Mouse (Mus musculus): ENCODE results near the gene Tmem132d. TPM values are rescaled to one million over a fixed set of nuclear protein-coding genes. Genes with fewer than 3 reads are reported as not detected.
A peak's percentile ranks its signal among the peaks of the same experiment; 100 is the strongest.

The Tmem132d gene
- polyA plus RNA-seq, 1 experiment from 2014 or later = 0.90 TPM

GRCm38 (mm10) chr5:127800907-127801306 lies 632.0 kb downstream of the Tmem132d start:
- Histone ChIP-seq H3K4me2 (ENCODE audit: low read depth, low read length) (no peak overlapping the region), H3K4me3 (ENCODE audit: low read depth, low read length) (no peak overlapping the region), H3K27me3 (replicated peaks; ENCODE audit: control insufficient read depth, insufficient read depth, low read length) (no peaks in the 10 kb centered on the region), H3K4me1 (ENCODE audit: control insufficient read depth, insufficient read depth, low read length) (no peaks in the 10 kb centered on the region), H3K9me3 (ENCODE audit: control insufficient read depth, low read length) (no peaks in the 10 kb centered on the region), H3K27ac (replicated peaks; ENCODE audit: low read depth, low read length) (no peak overlapping the region), H3K36me3 (ENCODE audit: control insufficient read depth, insufficient read depth, low read length) (no peaks in the 10 kb centered on the region), H3K9ac (ENCODE audit: low read depth, low read length) (no peak overlapping the region)
- DNase-seq (ENCODE audit: low spot score) (peak; percentile 16), ATAC-seq (ENCODE audit: low read depth) (no peak)
- WGBS = 62% methylated on average over 4 of the region's 4 CpGs

DNA sequence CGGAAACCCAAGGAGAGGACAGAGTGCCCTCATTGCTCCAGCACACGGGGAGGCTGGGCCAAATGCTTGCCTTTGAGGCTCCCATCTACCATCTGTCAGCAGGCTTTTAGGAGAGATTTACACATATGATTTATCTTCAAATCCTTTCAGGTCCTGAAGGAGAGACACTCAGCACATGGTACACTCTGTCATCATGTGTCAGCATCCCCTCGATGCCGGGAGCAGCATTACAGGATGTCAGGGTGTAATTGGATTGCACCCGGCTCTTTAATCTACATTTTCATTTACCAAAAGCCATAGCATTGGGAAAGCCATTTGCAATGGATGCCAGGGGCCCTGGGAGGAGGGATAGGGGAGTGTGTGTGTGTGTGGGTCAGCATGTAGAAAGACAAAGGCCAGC lies 651.7 kb downstream of the Tmem132d start:
- Histone ChIP-seq H3K4me3 (ENCODE audit: low read depth, low read length) (no peak overlapping the region), H3K27ac (replicated peaks; ENCODE audit: low read depth, low read length) (no peak overlapping the region), H3K4me2 (ENCODE audit: low read depth, low read length) (no peak overlapping the region), H3K9ac (ENCODE audit: low read depth, low read length) (no peak overlapping the region), H3K4me1 (ENCODE audit: control insufficient read depth, insufficient read depth, low read length) (no peaks in the 10 kb centered on the region), H3K27me3 (replicated peaks; ENCODE audit: control insufficient read depth, insufficient read depth, low read length) (no peaks in the 10 kb centered on the region), H3K9me3 (ENCODE audit: control insufficient read depth, low read length) (peaks cover 5% of the 10 kb centered on the region; the same call in 1 of the 2 replicates), H3K36me3 (ENCODE audit: control insufficient read depth, insufficient read depth, low read length) (no peaks in the 10 kb centered on the region)
- ATAC-seq (ENCODE audit: low read depth) (no peak; the same call in 1 of the 2 replicates), DNase-seq (ENCODE audit: low spot score) (peak; percentile 7)
- WGBS = 76% methylated on average over 5 of the region's 5 CpGs

DNA sequence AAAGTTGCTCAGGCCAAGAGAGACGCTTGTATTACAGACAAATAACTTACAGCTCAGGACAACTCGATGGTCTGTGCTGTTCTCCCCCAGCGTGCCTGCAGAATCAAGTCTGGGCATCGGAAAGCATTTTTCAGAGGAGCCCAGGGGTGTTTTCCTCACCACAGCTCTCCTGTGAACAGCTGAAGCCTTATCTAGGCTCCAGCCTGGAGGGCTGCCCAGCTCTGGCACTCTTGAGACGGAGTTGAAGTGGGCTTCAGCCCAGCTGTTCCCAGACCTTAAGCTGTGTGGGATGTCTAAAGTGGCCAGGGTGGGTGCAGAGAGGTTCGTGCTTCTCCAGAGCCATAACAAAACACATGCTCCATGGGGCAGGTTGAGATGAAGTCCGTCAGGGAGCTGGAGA lies 657.1 kb downstream of the Tmem132d start:
- DNase-seq (ENCODE audit: low spot score) (peak; percentile 53), ATAC-seq (ENCODE audit: low read depth) (0 out of 2 replicates have a peak, but pooled peaks have one; percentile 47)
- Histone ChIP-seq H3K4me3 (ENCODE audit: low read depth, low read length) (no peak overlapping the region), H3K27ac (replicated peaks; ENCODE audit: low read depth, low read length) (no peak overlapping the region), H3K27me3 (replicated peaks; ENCODE audit: control insufficient read depth, insufficient read depth, low read length) (no peaks in the 10 kb centered on the region), H3K4me1 (ENCODE audit: control insufficient read depth, insufficient read depth, low read length) (no peaks in the 10 kb centered on the region), H3K4me2 (ENCODE audit: low read depth, low read length) (no peak overlapping the region), H3K36me3 (ENCODE audit: control insufficient read depth, insufficient read depth, low read length) (no peaks in the 10 kb centered on the region), H3K9ac (ENCODE audit: low read depth, low read length) (no peak overlapping the region), H3K9me3 (ENCODE audit: control insufficient read depth, low read length) (peaks cover 5% of the 10 kb centered on the region; the same call in 1 of the 2 replicates)
- WGBS = 60% methylated on average over 7 of the region's 7 CpGs

DNA sequence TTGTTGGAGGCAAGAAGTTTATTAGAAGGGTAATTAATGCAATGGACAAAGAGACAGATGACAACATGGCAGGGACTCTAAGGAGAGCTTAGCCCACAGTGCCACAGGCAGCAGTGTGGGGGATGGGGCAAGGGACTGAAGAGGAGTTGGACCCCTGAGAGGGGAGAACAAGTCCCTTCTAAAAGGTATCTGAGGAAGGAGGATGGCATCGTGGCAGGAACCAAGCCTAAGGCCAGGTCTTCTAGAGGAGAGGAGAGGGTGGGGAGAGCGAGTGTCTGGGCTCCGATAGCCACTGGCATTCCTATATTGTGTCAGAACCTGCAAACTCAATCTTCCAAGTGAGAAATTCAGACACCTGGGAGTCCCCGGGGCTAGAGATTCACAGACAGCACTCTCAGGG lies 674.3 kb downstream of the Tmem132d start:
- Histone ChIP-seq H3K9me3 (ENCODE audit: control insufficient read depth, low read length) (no peaks in the 10 kb centered on the region), H3K36me3 (ENCODE audit: control insufficient read depth, insufficient read depth, low read length) (no peaks in the 10 kb centered on the region), H3K27ac (replicated peaks; ENCODE audit: low read depth, low read length) (no peak overlapping the region), H3K4me1 (ENCODE audit: control insufficient read depth, insufficient read depth, low read length) (no peaks in the 10 kb centered on the region), H3K4me3 (ENCODE audit: low read depth, low read length) (no peak overlapping the region), H3K27me3 (replicated peaks; ENCODE audit: control insufficient read depth, insufficient read depth, low read length) (no peaks in the 10 kb centered on the region), H3K9ac (ENCODE audit: low read depth, low read length) (no peak overlapping the region), H3K4me2 (ENCODE audit: low read depth, low read length) (no peak overlapping the region)
- ATAC-seq (ENCODE audit: low read depth) = no peak
- DNase-seq (ENCODE audit: low spot score) = no peak
- 58% methylated on average over 4 of the region's 4 CpGs for WGBS

- Histone ChIP-seq H3K9me3 (ENCODE audit: control insufficient read depth, low read length) (no peaks in the 10 kb centered on the region), H3K4me2 (ENCODE audit: low read depth, low read length) (no peak overlapping the region), H3K9ac (ENCODE audit: low read depth, low read length) (no peak overlapping the region), H3K4me3 (ENCODE audit: low read depth, low read length) (no peak overlapping the region), H3K27ac (replicated peaks; ENCODE audit: low read depth, low read length) (no peak overlapping the region), H3K27me3 (replicated peaks; ENCODE audit: control insufficient read depth, insufficient read depth, low read length) (no peaks in the 10 kb centered on the region), H3K36me3 (ENCODE audit: control insufficient read depth, insufficient read depth, low read length) (no peaks in the 10 kb centered on the region), H3K4me1 (ENCODE audit: control insufficient read depth, insufficient read depth, low read length) (no peaks in the 10 kb centered on the region)
- no peak for DNase-seq (ENCODE audit: low spot score)
- no peak for ATAC-seq (ENCODE audit: low read depth)
- WGBS = 86% methylated on average over 4 of the region's 4 CpGs
Measured at GRCm38 (mm10) chr5:127756671-127757423, 676.0 kb downstream of the Tmem132d start.

GRCm38 (mm10) chr5:127756011-127756410 lies 676.9 kb downstream of the Tmem132d start:
- no peaks in the 10 kb centered on the region for H3K36me3 ChIP-seq (ENCODE audit: control insufficient read depth, insufficient read depth, low read length)
- WGBS = 77% methylated on average over 3 of the region's 3 CpGs

DNA sequence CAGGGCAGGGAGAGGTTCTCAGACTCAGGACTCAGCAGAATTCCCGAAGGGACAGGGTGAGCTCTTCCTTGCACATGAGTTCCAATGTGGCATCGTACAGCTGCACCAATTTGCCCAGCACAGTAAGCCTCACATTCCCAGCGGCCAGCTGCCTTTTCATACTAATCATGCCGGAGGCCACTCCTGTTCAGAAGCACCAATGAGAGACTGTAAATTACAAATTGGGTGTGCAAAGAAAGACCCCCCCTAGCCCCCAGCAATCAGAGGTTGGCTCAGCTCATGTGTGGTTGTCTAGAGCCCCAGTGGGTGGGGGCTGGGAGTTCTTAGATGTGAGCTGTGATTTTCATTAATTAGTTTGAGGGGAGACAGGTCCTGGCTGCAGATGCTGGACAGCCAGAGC lies 677.3 kb downstream of the Tmem132d start:
- no peaks in the 10 kb centered on the region; the same call in 1 of the 2 replicates for H3K4me1 ChIP-seq (ENCODE audit: control insufficient read depth, insufficient read depth, low read length)
- no peak overlapping the region for H3K27ac ChIP-seq (replicated peaks; ENCODE audit: low read depth, low read length)
- no peak overlapping the region for H3K4me3 ChIP-seq (ENCODE audit: low read depth, low read length)
- no peak overlapping the region for H3K9ac ChIP-seq (ENCODE audit: low read depth, low read length)
- WGBS = 68% methylated on average over 4 of the region's 4 CpGs
- no peak for ATAC-seq (ENCODE audit: low read depth)
- H3K27me3 ChIP-seq (replicated peaks; ENCODE audit: control insufficient read depth, insufficient read depth, low read length) = no peaks in the 10 kb centered on the region
- peak; percentile 14 for DNase-seq (ENCODE audit: low spot score)
- no peaks in the 10 kb centered on the region for H3K9me3 ChIP-seq (ENCODE audit: control insufficient read depth, low read length)
- no peak overlapping the region for H3K4me2 ChIP-seq (ENCODE audit: low read depth, low read length)
- no peaks in the 10 kb centered on the region for H3K36me3 ChIP-seq (ENCODE audit: control insufficient read depth, insufficient read depth, low read length)

More at GRCm38 (mm10) chr5:127756011-127756410, 676.9 kb downstream of the Tmem132d start:
- H3K27me3 ChIP-seq (replicated peaks; ENCODE audit: control insufficient read depth, insufficient read depth, low read length) = no peaks in the 10 kb centered on the region
- no peak overlapping the region for H3K9ac ChIP-seq (ENCODE audit: low read depth, low read length)
- no peaks in the 10 kb centered on the region for H3K9me3 ChIP-seq (ENCODE audit: control insufficient read depth, low read length)
- H3K27ac ChIP-seq (replicated peaks; ENCODE audit: low read depth, low read length) = no peak overlapping the region
- DNase-seq (ENCODE audit: low spot score) (no peak), ATAC-seq (ENCODE audit: low read depth) (no peak)
- H3K4me2 ChIP-seq (ENCODE audit: low read depth, low read length) = no peak overlapping the region
- no peak overlapping the region for H3K4me3 ChIP-seq (ENCODE audit: low read depth, low read length)
- no peaks in the 10 kb centered on the region; the same call in 1 of the 2 replicates for H3K4me1 ChIP-seq (ENCODE audit: control insufficient read depth, insufficient read depth, low read length)

- H3K9ac ChIP-seq (ENCODE audit: low read depth, low read length) = no peak overlapping the region
- WGBS = 13% methylated on average over 20 of the region's 20 CpGs
- ATAC-seq (ENCODE audit: low read depth) (peak; percentile 78; the same call in 1 of the 2 replicates), DNase-seq (ENCODE audit: low spot score) (peak; percentile 89)
- H3K27ac ChIP-seq (replicated peaks; ENCODE audit: low read depth, low read length) = no peak overlapping the region
- peak overlapping the region; percentile 40 for H3K4me2 ChIP-seq (ENCODE audit: low read depth, low read length)
- H3K9me3 ChIP-seq (ENCODE audit: control insufficient read depth, low read length) = no peaks in the 10 kb centered on the region
- no peaks in the 10 kb centered on the region; the same call in 1 of the 2 replicates for H3K4me1 ChIP-seq (ENCODE audit: control insufficient read depth, insufficient read depth, low read length)
- no peak overlapping the region for H3K4me3 ChIP-seq (ENCODE audit: low read depth, low read length)
- no peaks in the 10 kb centered on the region for H3K27me3 ChIP-seq (replicated peaks; ENCODE audit: control insufficient read depth, insufficient read depth, low read length)
- H3K36me3 ChIP-seq (ENCODE audit: control insufficient read depth, insufficient read depth, low read length) = no peaks in the 10 kb centered on the region
Measured at GRCm38 (mm10) chr5:127751262-127751975, 681.5 kb downstream of the Tmem132d start.
